Mouse (Mus musculus): ENCODE data around the gene Maf.

Maf gene

DNA sequence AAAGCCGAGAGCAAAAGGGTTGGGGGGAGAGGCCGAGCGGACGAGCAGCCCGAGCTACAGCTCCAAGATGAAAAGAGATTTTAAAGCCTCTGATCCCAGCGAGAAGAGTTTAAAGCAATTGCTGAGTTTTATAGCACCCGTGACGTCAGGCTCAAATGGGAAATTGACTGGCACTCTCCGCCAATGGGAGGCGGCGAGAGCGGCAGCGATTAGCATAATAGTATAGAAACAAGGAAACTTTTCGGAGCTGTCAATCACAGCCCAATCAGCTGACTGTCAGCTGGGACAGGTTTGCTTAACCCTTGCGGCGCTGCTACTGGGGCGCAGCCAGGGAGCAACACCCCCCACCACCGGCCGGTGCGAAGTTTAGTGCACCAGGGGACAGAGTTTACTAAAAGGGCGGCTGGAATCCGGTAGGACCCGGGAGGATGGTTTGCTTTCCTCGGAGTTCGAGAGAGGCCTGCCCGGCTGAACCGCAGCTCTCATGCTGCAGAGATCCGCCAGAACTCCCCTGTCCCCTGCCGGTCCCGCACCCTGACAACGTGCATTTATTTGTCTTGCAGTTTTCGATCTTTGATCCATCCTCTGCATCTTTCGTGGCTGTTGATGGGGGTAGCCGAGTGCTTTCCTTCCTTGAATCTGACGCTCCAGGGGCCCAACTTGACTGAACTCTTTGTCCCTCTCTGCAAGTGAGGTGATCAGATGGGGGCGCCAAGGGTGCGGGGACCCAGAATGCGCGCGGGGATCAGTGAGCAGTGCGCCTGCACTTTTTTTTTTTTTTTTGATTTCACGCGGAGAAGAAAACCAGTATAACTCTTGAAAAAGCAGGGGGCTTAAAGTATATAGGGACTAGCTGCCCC lies at the start of gene Maf:
Gene Maf, minus strand, starts transcription at position 64 of the 860 bp plus-strand sequence.
- DNase-seq (ENCODE audit: low spot score) = peak; percentile 70

DNA sequence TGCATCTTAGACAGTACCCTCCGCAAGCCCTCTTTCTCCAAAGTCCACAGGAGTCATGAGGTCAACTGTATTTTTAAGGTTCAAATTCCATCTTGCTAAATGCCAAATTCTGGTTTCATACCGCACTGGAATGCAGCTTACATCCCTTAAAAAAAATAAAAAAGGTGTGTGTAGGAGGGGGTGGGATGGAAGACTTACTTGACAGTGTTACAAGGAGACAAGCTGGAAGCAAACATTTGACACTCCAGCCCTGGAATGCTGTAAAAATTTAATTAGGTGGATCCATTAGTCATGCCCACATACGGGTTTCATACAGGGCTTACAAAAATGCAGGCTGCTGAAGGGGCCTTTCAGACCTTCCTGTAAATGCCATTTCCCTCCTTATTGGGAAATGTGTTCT lies 49.4 kb upstream of the Maf start:
- no peak for DNase-seq (ENCODE audit: low spot score)

DNA sequence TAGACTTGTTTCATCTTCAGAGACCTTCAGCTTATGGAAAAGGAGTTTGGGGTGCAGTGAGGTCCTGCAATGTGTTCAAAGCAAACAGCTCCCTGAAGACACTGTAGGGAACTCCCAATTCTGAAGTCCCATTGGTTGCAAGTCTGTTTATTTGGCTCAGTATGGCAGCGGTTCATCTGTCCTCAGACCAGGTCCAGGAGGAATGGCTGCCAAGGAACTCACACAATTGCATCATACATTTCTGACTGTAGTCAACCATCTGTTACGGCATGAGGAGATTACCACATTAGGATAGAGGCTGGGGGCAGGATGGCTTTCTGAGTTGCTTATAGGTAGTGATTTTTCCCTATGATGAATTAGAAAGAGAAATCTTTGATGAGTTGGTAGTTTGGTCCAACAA lies 48.4 kb upstream of the Maf start:
- DNase-seq (ENCODE audit: low spot score) = no peak

DNA sequence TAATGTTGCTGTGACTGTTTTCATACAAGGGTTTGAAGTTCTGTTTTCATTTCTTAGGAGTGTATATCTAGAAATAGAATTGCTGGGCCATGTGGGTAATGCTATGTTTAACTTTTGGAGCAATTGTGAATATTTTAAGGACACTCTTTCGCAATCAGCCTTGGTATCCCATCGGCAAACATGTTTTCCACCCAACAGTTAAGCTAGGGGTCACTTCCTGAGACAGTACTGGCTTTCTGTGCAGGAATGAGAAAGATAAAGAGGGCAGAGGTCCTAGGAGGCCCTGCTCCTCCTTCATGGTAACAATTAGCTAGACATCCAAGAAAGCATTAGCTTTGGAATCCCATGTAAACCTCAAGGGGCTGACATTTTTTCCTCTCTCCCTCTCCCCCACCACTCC lies 47.1 kb upstream of the Maf start:
- no peak for DNase-seq (ENCODE audit: low spot score)

DNA sequence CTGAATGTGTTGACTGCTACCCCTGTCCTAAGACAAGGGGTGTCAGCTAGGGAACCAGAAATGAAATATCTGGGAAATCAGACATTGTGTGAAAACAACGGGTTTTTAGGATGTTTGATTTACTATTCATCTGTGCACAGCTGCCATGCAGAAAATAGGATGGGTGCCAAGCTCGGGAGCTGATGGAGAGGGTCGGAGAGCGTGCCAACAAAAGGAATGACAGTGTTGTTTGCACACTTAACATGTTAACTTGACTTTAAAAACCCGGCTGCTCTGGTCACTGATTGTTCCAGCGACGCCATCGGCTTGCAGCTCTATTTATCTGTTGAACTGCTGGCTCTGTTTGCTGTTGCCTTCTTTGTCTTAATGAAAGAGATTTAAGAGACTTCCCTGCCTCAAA lies 46.2 kb upstream of the Maf start:
- DNase-seq (ENCODE audit: low spot score) = no peak

DNA sequence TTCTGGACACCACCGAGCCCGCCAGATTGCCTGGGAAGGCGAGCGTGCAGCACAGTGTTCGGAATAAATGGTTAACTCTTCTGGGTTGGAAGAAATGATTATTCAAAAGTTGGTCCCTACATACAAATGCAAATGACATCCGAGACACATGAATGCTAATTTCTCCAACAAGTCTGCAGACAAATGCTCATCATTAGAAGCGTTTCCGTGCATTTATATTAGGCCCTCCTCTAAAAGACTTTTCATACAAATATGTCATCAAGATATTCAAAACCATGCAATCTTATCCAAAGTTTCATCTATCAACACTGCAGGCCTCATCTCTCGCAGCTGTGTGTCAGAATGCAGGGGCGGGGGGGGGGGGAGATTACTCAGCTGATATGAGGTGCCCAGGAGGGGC lies 39.8 kb upstream of the Maf start:
- no peak for DNase-seq (ENCODE audit: low spot score)

DNA sequence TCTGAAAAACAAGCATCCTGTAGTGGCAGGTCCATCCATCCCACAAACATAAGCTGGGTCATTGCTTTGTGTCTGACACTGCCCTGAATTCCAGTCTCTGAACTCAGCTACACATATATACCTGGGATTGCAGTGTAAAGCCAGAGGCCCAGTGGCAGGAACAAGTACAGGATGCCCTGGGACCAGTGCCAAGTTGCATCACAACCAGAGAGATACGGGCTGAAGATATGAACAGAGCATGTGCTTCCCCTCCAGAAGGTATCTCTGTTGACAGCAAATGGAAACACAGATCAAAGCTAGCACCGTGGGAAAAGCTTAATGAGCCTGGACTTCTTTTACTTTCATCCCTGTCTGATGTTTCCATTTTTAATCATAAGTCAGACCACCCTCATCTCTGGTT lies 38.1 kb upstream of the Maf start:
- DNase-seq (ENCODE audit: low spot score) = no peak

DNA sequence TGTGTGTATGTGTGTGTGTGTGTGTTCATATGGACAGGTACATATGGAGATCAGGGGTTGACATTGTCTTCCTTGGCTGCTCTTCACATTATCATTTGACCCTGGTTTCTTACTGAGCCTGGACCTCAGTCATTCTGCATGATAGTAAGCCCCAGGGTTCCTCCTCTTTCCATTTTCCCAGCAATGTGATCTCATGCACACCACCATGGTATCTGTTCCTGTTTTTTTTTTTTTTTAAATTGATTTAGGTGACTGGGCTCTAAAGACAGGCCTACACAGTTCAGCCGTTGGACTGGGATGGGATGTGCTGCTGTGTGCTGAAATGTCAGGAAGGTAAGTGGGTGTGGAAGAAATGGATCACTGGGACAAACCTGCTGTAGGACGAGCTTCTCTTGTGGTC lies 35.8 kb upstream of the Maf start:
- no peak for DNase-seq (ENCODE audit: low spot score)

DNA sequence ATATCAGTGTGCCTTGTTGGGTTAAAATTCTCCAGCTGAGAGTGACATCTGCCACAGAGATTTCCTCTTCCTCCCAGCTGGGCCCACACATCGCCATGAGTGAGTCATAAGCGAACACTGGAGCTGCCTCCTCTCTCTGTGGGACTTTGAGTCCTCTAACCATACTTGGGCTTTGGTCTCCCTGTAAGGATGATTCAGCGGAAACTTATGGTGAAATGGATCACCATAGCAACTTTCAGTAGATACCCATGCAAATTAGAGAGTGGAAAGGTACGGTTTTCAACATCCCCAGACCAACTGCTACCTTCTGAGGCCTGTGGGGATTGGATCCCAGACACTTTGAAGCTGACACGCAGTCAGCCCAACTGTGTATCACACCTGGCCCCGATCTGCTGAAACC lies 35.1 kb upstream of the Maf start:
- DNase-seq (ENCODE audit: low spot score) = no peak

DNA sequence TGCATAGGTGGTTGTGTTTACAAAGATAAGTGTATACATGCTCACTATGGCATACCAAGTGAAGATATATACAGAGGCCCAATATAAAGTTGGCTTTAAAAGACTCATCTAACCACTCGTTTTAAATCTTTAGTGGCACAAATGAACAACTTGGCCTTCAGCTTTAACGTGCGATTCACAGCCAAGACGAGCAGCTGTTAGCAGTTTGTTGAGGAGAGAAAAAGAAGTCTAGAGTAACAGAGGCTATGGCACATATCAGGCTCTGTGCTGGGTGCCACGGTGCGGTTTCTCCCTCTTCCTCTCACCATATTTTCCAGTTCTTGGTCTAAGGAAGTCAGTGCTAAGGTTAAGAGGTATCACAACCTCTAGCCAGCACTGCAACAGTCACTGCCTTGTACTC lies 34.4 kb upstream of the Maf start:
- DNase-seq (ENCODE audit: low spot score) = no peak

DNA sequence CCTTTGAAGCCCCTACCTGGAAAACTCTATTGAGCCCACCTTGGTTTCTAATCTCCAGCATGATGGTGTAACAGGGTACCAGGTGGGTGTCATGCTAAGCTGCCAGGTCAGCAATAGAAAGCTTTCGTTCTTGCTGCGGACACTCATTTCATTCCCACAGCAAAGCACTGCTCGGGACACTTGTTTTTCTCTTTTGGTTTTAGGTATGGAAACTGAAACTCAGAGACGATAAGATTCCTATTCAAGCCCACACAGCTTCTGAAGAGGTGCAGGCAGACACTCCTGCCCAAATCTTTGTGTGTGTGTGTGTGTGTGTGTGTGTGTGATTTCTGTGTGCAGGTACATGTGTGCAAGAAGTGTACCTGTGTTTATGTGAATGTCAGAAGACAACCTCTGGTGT lies 32.2 kb upstream of the Maf start:
- DNase-seq (ENCODE audit: low spot score) = no peak

DNA sequence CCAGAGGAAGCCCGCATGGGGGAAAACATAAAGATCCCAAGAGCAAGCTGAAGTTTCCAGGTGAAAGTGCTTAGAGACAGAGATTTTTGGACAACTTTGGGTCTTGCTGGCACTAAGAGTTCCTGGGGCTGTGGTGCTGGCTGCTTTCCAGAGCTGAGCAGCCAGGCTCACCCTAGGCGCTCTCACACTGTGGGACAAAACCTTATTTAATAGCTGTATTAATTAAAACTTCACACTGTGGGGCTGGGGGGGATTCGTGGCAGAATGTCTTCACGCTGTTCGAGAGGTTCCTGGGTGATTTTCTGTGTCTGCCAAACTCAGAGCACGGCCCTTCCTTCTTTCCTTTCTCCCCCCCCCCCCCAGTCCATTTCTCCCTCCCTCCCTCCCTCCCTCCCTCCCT lies 24.8 kb upstream of the Maf start:
- DNase-seq (ENCODE audit: low spot score) = no peak

DNA sequence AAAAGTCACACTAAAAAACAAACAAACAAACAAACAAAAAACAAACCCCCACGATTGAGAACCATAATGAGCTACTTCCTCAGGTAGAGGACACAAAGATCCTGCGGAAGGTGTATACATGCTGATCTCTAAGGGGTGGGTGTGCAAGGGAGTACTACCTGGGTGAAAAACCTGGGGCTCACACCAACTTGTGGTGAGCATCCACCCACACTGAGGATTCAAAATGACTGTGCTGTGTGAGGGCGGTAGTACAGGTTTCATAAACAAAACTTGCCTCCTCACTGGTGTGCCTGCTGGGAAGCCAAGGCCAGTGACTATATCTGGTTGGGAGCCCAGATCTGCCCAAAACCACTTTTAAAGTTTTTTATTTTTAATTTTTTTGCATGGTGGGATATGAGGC lies 19.2 kb upstream of the Maf start:
- DNase-seq (ENCODE audit: low spot score) = no peak

DNA sequence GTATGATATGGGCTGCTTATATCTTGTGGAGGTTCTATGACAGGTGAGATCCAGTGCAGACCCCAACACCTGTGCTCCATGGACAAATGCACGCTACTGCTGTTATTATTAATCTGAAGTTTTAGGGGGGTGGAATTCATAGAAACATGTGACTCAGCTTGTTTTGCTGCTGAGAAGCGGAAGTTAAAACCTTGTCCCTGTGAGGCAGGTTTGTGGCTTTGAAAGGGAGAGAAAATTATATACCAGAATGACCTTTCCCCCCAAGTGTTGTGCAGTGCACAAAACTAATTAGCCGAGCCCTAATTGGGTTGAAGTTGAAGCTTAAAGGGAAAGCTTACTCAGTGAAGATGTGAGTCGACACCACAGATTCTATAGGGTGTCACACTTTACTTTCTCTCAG lies 18.6 kb upstream of the Maf start:
- DNase-seq (ENCODE audit: low spot score) = no peak

DNA sequence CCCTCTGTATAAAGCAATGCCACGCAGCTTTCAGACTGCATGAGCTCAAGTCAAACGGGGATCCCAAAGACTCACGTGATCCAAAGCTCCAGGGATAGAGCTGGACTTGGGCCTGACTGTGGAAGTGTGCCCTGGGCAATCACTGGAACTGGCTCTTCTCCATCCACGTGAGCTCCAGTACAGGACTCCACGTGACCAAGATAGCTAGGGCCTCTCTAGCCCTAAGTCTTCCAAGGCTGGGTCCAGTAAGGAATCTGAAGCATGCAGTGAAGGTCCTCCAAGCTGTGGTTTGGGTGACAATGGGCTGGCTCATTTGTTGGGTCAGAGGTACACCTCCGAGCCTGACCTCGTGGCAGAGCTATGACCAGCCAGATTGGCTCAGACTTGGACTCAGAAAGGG lies 11.5 kb upstream of the Maf start:
- DNase-seq (ENCODE audit: low spot score) = no peak

DNA sequence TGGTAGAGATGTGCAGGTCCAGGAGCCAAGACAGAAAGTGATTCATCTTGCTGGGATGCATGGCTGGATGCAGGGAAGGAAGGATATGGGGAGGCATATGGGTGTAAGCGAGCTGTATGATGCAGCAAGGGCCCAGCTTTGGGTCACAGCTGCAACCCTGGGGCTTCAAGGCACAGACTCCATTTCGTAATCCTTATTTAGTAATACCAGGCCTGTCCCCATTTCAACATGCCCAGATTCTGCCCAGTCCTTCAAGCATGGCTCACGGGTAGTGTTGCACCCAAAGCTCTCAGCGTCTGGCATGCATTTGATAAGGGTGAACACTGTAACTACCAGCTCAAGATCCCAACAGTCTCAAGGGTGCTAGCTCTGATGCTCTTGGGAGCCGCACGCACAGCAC lies 11.0 kb upstream of the Maf start:
- no peak for DNase-seq (ENCODE audit: low spot score)

DNA sequence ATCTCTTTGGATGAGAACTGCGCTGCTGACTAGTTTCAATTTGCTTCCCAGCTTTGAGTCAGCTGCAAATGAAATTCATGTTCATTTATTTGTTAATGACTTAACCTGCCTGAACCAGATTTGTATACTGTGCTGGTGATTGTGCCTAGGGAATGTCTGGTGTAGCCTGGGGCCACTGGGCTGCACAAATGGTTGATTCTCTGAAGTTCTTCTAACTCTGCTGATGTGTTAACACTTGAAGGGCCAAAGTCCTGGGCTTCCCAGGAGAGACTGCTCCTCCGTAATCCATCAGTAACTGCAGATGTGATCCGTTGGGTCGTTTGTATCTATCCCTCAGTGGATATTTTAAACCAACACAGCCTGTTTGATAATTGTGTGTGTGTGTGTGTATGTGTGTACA lies 7.7 kb upstream of the Maf start:
- no peak for DNase-seq (ENCODE audit: low spot score)

DNA sequence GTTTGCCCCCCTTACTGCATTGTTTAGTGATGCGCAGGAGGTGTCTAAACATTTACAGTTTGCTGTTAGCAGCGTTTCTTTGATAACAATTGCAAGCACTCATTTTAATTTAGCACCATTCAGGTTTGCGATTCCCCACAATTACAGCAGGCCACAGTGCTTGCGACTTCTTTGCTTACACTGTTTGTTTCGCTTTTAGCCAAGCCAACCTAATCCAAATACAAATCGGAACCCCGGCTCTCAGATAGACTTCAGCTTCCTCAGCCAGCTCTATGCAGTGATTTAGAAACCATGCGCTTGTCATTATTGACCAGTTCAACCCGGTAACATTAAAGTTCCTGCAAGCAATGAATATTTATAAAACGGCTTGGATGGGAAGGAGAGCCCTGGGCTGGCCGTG lies 3.5 kb upstream of the Maf start:
- no peak for DNase-seq (ENCODE audit: low spot score)

DNA sequence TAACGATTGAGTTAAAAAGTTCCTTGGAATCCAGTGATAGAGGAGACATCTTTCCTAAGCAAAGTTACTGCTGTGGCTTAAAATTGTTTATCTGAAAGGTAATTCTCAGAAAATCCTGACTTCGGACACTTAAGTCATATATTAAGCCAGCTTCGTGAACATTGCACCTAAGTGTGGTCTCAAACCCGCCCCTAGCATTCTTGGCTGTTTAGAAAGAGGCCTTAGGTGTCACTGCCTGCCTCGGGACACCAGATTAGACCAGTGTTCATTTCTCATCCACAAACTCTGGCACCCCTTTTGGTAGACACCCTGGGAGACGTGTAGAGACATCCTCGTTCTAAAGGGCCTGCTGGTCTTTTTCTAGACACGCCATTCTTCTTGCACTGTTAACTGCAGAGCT lies 2.3 kb upstream of the Maf start:
- DNase-seq (ENCODE audit: low spot score) = no peak

DNA sequence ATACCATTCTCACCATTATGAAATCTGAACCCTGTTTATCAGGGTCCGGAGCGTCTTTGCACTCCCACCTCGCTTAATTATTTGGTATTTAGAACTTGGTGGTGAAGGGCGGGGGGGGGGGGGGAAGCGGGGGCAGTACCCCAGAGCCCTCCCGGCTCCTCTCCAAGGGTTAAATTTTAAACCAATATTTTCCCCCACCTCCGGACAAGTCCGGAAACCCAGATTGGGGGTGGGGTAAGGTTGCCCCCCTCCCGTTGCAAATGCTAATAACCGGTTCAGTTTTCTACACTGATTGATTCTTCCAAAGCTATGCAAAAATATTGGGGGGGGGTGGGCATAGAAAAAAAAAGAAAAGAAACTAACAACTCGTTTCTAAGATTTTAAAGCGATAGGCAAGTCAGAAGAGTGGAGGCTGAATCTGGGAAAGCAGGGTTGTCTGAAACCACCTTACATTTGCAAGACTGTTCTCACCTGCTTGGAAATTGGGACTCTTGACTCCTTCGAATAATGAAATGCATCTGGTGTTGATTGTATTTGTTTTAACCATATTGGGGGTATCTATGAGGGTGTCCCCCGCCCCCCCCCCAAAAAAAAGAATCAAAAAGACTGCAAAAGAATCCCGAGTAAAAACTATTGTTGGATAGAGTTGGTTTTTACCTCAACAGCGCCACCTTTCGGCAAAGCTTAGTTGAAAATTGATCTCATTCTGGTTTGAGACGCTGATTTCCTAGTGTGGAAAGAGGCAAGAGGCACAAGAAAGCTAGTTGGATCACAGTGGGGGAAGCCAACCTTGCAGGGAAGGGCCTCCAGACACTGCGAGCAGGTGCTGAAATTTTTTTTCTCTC lies 1.6 kb upstream of the Maf start:
- DNase-seq (ENCODE audit: low spot score) = peak; percentile 85

DNA sequence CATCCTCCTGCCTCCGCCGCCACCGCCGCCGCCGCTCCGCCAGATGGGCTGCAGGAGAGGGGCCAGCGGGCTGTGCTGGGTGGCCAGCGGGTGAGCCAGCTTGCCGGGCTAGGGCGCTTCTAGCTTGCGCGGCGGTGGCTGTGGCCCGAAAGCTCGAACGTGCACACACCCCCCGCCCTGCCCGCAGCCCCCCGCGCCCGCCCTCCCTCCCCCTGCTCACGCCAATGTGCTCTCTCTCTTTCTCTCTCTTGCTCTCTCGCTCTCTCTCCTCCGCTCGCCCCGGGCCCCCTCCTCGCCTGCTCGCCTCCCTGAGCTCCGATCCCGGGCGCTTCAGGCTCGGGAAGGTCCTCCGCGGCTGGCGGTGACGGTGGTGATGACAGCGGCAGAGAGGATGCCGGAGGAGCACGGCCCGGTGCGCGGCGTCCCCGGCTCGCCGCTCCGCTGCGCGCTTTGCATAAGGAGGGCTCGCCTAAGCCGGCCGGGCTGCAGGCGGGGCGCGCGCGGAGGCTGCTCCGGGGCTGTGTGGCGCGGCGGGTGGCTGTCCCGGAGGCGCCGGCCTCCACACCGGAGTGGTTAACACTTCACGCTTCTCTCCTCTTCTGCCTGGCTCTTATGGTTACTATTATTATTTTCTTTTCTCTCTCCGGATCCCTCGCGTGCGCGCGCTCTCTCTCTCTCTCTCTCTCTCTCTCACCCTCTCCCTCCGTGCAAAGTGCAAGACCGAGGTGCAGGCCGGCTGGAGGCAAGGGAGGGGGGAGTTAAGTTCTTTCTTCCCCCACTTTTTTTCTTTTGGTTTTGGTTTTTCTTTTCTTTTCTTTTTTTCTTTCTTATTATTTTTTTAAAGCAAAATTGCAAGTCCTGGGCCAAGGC lies 498 bp downstream of the Maf start:
- DNase-seq (ENCODE audit: low spot score) = no peak

DNA sequence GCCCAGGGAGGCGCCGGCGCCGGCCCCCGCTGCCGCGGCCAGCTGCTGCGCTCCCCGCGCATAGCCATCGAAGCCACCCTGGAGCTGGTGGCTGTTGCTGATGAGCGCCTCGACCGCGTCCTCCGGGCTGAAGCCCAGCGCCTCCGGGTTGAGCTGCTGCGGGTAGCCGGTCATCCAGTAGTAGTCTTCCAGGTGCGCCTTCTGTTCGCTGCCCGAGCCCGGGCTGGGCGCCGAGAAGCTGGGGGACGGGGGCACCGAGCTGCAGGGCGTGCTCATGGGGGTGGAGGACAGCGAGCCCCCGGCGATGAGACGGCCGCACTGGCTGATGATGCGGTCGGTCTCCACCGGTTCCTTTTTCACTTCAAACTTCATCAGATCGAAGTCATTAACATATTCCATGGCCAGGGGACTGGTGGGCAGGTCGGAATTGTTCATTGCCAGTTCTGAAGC lies 1.2 kb downstream of the Maf start:
- no peak for DNase-seq (ENCODE audit: low spot score)
